Mouse (Mus musculus) lung, embryonic 14.5 days (tissue): ENCODE data around the gene Wee1. TPM values are rescaled to one million over a fixed set of nuclear protein-coding genes. Genes with fewer than 3 reads are reported as not detected.
"Not testable (repeated sequence)": the region's sequence is repeated elsewhere in the genome, so short reads cannot be mapped to it uniquely, and the experiment has no call there.

Experiments used
- ATAC-seq: fragments of 200-750 bp; cut with Nextera tagmentation; 2 replicates; pipeline ENCODE4 v1.8.0; 2017; ENCODE audit warnings: mild to moderate bottlenecking, moderate TSS enrichment, moderate library complexity; ENCODE audit not compliant: insufficient read depth
- DNase-seq: peaks from one replicate; pipeline ENCODE4 v3.0.0-alpha.2; 2015
- H3K27ac ChIP-seq: fragments of 300-500 bp; sonication (generic); 2 replicates; pipeline ENCODE4 v1.5.1; 2014; ENCODE audit warnings: low read depth, mild to moderate bottlenecking, moderate library complexity
- H3K27me3 ChIP-seq: fragments of 300-500 bp; sonication (generic); 2 replicates; pipeline ENCODE4 v1.6.1; 2014; ENCODE audit warnings: low read length, control low read depth; ENCODE audit not compliant: insufficient read depth
- H3K36me3 ChIP-seq: fragments of 300-500 bp; sonication (generic); 2 replicates; pipeline ENCODE4 v1.6.1; 2014; ENCODE audit warnings: control low read depth; ENCODE audit not compliant: insufficient read depth
- H3K4me1 ChIP-seq: fragments of 300-500 bp; sonication (generic); 2 replicates; pipeline ENCODE4 v1.6.1; 2014; ENCODE audit warnings: antibody characterized with exemption, control low read depth; ENCODE audit not compliant: insufficient read depth
- H3K4me2 ChIP-seq: fragments of 300-500 bp; sonication (generic); 2 replicates; pipeline ENCODE4 v1.6.1; 2014; ENCODE audit warnings: mild to moderate bottlenecking
- H3K4me3 ChIP-seq: fragments of 300-500 bp; sonication (generic); 2 replicates; pipeline ENCODE4 v1.5.1; 2014; ENCODE audit warnings: low read depth, low read length
- H3K9ac ChIP-seq: fragments of 300-500 bp; sonication (generic); 2 replicates; pipeline ENCODE4 v1.6.1; 2014
- H3K9me3 ChIP-seq: fragments of 300-500 bp; sonication (generic); 2 replicates; pipeline ENCODE4 v1.6.1; 2016; ENCODE audit warnings: low read depth, low read length, control low read depth
- CTCF ChIP-seq: IDR thresholded peaks from 2 replicates; pipeline ENCODE4 v1.5.1; 2016; ENCODE audit warnings: antibody characterized with exemption, low read depth
- WGBS: fragments of 180-500 bp; shearing (Covaris S2); extraction: QIAGEN DNeasy Blood & Tissue Kit; methylation state at CpG from one replicate; pipeline ENCODE4 v1.1.7; 2014; 5-methylcytosine and 5-hydroxymethylcytosine counted together
- polyA plus RNA-seq: library from polyadenylated mRNA; unstranded; fragments of >200 nt; fragmentation: Nextera tagmentation; extraction: Ambion mirVana; gene quantifications from 2 replicates; pipeline ENCODE4 v1.2.1, GENCODE M21; 2014

Wee1 gene
- polyA plus RNA-seq, 1 experiment from 2014 or later, result 47.1 TPM

DNA sequence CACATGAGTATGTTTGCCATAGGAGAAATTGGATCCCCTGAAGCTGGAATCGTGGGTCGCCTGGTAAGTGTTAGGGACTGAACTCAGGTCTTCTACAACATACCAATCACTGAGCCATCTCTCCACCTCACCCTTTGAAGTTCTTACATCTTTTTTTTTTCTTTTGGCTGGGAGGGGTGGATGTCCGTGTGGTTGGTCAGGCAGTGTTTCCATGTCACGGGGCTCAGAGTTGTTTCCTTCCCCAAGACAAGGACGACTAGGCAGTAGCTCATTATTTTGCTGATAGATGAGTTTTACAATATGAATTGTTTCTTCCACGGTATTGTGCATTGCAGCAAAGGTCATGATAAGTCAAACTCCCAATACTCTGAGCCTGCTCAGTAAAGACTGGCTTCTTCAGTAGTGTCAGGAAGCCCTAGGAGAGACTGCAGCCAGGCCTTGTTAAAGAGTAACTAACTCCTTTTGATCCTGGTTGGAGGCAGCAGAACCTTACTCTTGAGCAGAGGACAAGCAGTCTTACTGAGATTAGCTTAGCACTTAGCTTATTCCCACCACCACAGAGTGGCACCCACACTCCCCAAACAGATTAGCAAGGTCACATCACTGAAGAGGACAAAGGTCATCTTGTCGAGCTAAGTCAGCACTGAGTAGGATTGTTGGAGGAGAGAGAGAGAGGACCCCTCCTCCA, 24.6 kb upstream of the Wee1 start:
- H3K4me3 ChIP-seq, result no peak overlapping the region
- H3K9me3 ChIP-seq, result no peaks in the 10 kb centered on the region
- peaks cover 52% of the 10 kb centered on the region for H3K36me3 ChIP-seq
- ATAC-seq, result 0 out of 2 replicates have a peak, but pooled peaks have one; percentile 33
- H3K27ac ChIP-seq, result peak overlapping the region; percentile 65
- DNase-seq, result no peak
- H3K4me1 ChIP-seq, result peaks cover 5% of the 10 kb centered on the region; the same call in 1 of the 2 replicates
- H3K4me2 ChIP-seq, result no peak overlapping the region
- TF ChIP-seq CTCF, result no peak
- H3K9ac ChIP-seq, result no peak overlapping the region
- no peaks in the 10 kb centered on the region for H3K27me3 ChIP-seq
- WGBS, result 35% methylated on average over 7 of the region's 7 CpGs

DNA sequence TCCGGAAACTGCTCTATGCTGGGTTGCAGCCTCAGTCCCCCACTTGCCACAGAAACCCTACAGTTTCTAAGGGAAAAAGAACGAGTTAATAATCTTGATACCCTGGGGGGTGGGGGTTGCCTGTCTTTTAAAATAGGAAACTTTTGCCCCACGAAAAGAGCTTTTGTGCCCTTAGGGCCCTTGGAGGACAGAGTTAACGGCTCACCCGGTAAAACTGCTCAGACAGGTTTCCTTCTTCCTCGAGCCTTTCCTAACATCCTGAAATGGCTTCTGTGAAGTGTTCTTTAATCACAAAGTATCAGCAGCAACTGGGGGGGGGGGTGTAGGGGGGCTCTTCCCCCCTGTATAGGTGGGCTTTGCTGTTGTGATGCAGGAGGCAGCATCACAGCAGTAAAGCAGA, 21.0 kb upstream of the Wee1 start:
- H3K27me3 ChIP-seq, result no peaks in the 10 kb centered on the region
- 45% methylated on average over 6 of the region's 6 CpGs for WGBS
- H3K4me3 ChIP-seq, result no peak overlapping the region
- H3K4me1 ChIP-seq, result peaks cover 5% of the 10 kb centered on the region; the same call in 1 of the 2 replicates
- TF ChIP-seq CTCF, result no peak
- ATAC-seq, result peak; percentile 28; the same call in 1 of the 2 replicates
- DNase-seq, result peak; percentile 65
- no peak overlapping the region for H3K9ac ChIP-seq
- no peaks in the 10 kb centered on the region for H3K9me3 ChIP-seq
- peak overlapping the region; percentile 33; the same call in 1 of the 2 replicates for H3K4me2 ChIP-seq
- peak overlapping the region; percentile 84 for H3K27ac ChIP-seq
- peaks cover 16% of the 10 kb centered on the region for H3K36me3 ChIP-seq

DNA sequence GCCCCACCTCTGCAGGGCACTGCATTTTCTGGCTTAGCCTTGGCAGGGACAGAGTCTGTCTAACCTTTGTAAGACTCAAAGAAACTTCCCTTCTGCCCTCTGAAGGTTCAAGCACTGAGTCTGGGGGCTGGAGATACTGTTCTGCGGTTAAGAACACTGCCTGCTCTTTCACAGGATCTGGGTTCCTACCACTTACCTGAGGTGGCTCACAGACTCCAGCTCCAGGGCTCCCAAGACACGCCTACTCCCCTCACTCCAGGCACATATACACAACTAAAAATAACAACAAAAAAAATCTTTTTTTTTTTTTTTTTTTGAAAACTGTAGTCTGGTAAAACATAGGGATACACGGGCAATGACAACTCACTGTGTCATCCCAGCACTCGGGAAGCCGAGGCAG, 20.6 kb upstream of the Wee1 start:
- Histone ChIP-seq H3K9ac (no peak overlapping the region), H3K4me1 (peaks cover 5% of the 10 kb centered on the region; the same call in 1 of the 2 replicates), H3K4me2 (peak overlapping the region; percentile 33; the same call in 1 of the 2 replicates), H3K9me3 (no peaks in the 10 kb centered on the region), H3K4me3 (no peak overlapping the region), H3K27ac (peak overlapping the region; percentile 84), H3K36me3 (peaks cover 12% of the 10 kb centered on the region; the same call in 1 of the 2 replicates), H3K27me3 (no peaks in the 10 kb centered on the region)
- TF ChIP-seq CTCF, result no peak
- WGBS, result 63% methylated on average over 5 of the region's 5 CpGs
- ATAC-seq, result peak; percentile 52; the same call in 1 of the 2 replicates
- no peak for DNase-seq

- H3K36me3 ChIP-seq, result no peaks in the 10 kb centered on the region
- no peak for ATAC-seq
Measured at GRCm38 (mm10) chr7:110105041-110105440, 16.8 kb upstream of the Wee1 start.

GRCm38 (mm10) chr7:110106633-110107032, 15.2 kb upstream of the Wee1 start:
- H3K27me3 ChIP-seq, result no peaks in the 10 kb centered on the region
- no peak overlapping the region for H3K4me2 ChIP-seq
- no peaks in the 10 kb centered on the region for H3K36me3 ChIP-seq
- no peak overlapping the region for H3K9ac ChIP-seq
- no peak for ATAC-seq
- no peaks in the 10 kb centered on the region for H3K9me3 ChIP-seq
- 0 out of 2 replicates have a peak, but pooled peaks cover 9% of the 10 kb centered on the region for H3K4me1 ChIP-seq
- no peak for DNase-seq
- H3K4me3 ChIP-seq, result no peak overlapping the region
- 46% methylated on average over 3 of the region's 3 CpGs for WGBS
- no peak overlapping the region for H3K27ac ChIP-seq
- TF ChIP-seq CTCF, result no peak

More at GRCm38 (mm10) chr7:110105041-110105440, 16.8 kb upstream of the Wee1 start:
- WGBS, result 82% methylated on average over 5 of the region's 5 CpGs
- Histone ChIP-seq H3K4me2 (no peak overlapping the region), H3K9me3 (no peaks in the 10 kb centered on the region), H3K4me1 (peaks cover 11% of the 10 kb centered on the region; the same call in 1 of the 2 replicates), H3K9ac (no peak overlapping the region), H3K27me3 (no peaks in the 10 kb centered on the region), H3K4me3 (no peak overlapping the region), H3K27ac (no peak overlapping the region)
- no peak for TF ChIP-seq CTCF
- no peak for DNase-seq

DNA sequence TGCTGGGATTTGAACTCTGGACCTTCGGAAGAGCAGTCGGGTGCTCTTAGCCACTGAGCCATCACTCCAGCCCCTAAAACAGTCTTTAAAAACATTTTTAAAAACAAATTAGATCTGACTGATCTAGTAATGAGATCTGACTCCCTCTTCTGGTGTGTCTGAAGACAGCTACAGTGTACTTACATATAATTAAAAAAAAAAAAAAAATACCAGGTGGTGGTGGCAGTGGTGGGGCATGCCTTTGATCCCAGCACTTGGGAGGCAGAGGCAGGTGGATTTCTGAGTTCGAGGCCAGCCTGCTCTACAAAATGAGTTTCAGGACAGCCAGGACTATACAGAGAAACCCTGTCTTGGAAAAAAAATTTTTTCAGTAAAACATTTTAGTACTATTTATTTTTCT, 13.3 kb upstream of the Wee1 start:
- H3K27ac ChIP-seq, result peak overlapping the region; percentile 80; the same call in 1 of the 2 replicates
- H3K4me3 ChIP-seq, H3K9ac ChIP-seq, H3K4me1 ChIP-seq, H3K27me3 ChIP-seq, DNase-seq, H3K36me3 ChIP-seq, ATAC-seq, H3K9me3 ChIP-seq: not testable (repeated sequence)
- H3K4me2 ChIP-seq, result peak overlapping the region; percentile 56; the same call in 1 of the 2 replicates
- WGBS, result 86% methylated on average over 3 of the region's 3 CpGs

- H3K4me2 ChIP-seq, result peak overlapping the region; percentile 56
- peak; percentile 76 for ATAC-seq
- H3K27ac ChIP-seq, result peak overlapping the region; percentile 80
- TF ChIP-seq CTCF, result no peak
- peak overlapping the region; percentile 43 for H3K9ac ChIP-seq
- no peaks in the 10 kb centered on the region for H3K9me3 ChIP-seq
- DNase-seq, result peak; percentile 64
- H3K4me1 ChIP-seq, result 0 out of 2 replicates have a peak, but pooled peaks cover 9% of the 10 kb centered on the region
- 7% methylated on average over 11 of the region's 11 CpGs for WGBS
- H3K36me3 ChIP-seq, result no peaks in the 10 kb centered on the region
- no peaks in the 10 kb centered on the region for H3K27me3 ChIP-seq
- H3K4me3 ChIP-seq, result 0 out of 2 replicates have a peak overlapping the region, but pooled peaks have one; percentile 12
Measured at GRCm38 (mm10) chr7:110108967-110109610, 12.8 kb upstream of the Wee1 start.
